Mouse (Mus musculus): Measurements from ENCODE around the gene Fv1. TPM values are rescaled to one million over a fixed set of nuclear protein-coding genes. Genes with fewer than 3 reads are reported as not detected.

Gene Fv1
- polyA plus RNA-seq, 1 experiment from 2014 or later, result 10.4 TPM

- Histone ChIP-seq H3K4me2 (ENCODE audit: low read depth, low read length) (no peak overlapping the region), H3K9me3 (replicated peaks; ENCODE audit: control insufficient read depth, low read length) (no peaks in the 10 kb centered on the region), H3K36me3 (ENCODE audit: control insufficient read depth, insufficient read depth) (peaks cover 46% of the 10 kb centered on the region), H3K9ac (ENCODE audit: low read length) (no peak overlapping the region), H3K27me3 (ENCODE audit: control insufficient read depth, insufficient read depth, low read length) (no peaks in the 10 kb centered on the region), H3K4me1 (ENCODE audit: control insufficient read depth, insufficient read depth, low read length) (no peaks in the 10 kb centered on the region), H3K4me3 (ENCODE audit: low read length) (no peak overlapping the region), H3K27ac (ENCODE audit: low read length) (no peak overlapping the region)
- ATAC-seq (replicated peaks; ENCODE audit: extremely low read depth, insufficient read depth, low FRiP score), result peak; percentile 38; the same call in 1 of the 2 replicates
- 54% methylated on average over 7 of the region's 7 CpGs for WGBS
Observed at GRCm38 (mm10) chr4:147918459-147919121, 49.8 kb downstream of the Fv1 start.

Other genes starting within 250 kb of the Fv1 start
- gene Zfp979, start 226.5 kb upstream of the Fv1 start, polyA plus RNA-seq (2015; fragmentation: Nextera tagmentation; extraction: Ambion mirVana), result 3.9 TPM in 2 replicates
- not detected in 2 replicates for gene Zfp534, start 166.4 kb upstream of the Fv1 start, polyA plus RNA-seq (2015; fragmentation: Nextera tagmentation; extraction: Ambion mirVana)
- 8.7 and 11.0 TPM in 2 replicates for gene Zfp984, start 59.2 kb upstream of the Fv1 start, polyA plus RNA-seq (2015; fragmentation: Nextera tagmentation; extraction: Ambion mirVana)
- gene Zfp933, start 20.6 kb upstream of the Fv1 start, polyA plus RNA-seq (2015; fragmentation: Nextera tagmentation; extraction: Ambion mirVana), result 4.7 and 5.2 TPM in 2 replicates
- gene Miip, start 163 bp upstream of the Fv1 start, polyA plus RNA-seq (2015; fragmentation: Nextera tagmentation; extraction: Ambion mirVana), result 33.9 and 36.8 TPM in 2 replicates
- gene Mfn2, start 35.7 kb downstream of the Fv1 start, polyA plus RNA-seq (2015; fragmentation: Nextera tagmentation; extraction: Ambion mirVana), result 164 and 184 TPM in 2 replicates
- gene Plod1, start 67.8 kb downstream of the Fv1 start, polyA plus RNA-seq (2015; fragmentation: Nextera tagmentation; extraction: Ambion mirVana), result 58.5 and 62.7 TPM in 2 replicates
- 12.1 and 14.2 TPM in 2 replicates for gene 2510039O18Rik, start 71.9 kb downstream of the Fv1 start, polyA plus RNA-seq (2015; fragmentation: Nextera tagmentation; extraction: Ambion mirVana)
- gene Nppb, start 116.8 kb downstream of the Fv1 start, polyA plus RNA-seq (2015; fragmentation: Nextera tagmentation; extraction: Ambion mirVana), result 159 and 197 TPM in 2 replicates
- 4,431 and 6,649 TPM in 2 replicates for gene Nppa, start 131.7 kb downstream of the Fv1 start, polyA plus RNA-seq (2015; fragmentation: Nextera tagmentation; extraction: Ambion mirVana)
- 6.8 and 7.1 TPM in 2 replicates for gene Clcn6, start 169.8 kb downstream of the Fv1 start, polyA plus RNA-seq (2015; fragmentation: Nextera tagmentation; extraction: Ambion mirVana)
- gene Mthfr, start 170.1 kb downstream of the Fv1 start, polyA plus RNA-seq (2015; fragmentation: Nextera tagmentation; extraction: Ambion mirVana), result 11.7 and 13.9 TPM in 2 replicates
- gene Agtrap, start 219.1 kb downstream of the Fv1 start, polyA plus RNA-seq (2015; fragmentation: Nextera tagmentation; extraction: Ambion mirVana), result 17.2 and 17.9 TPM in 2 replicates